Mouse (Mus musculus) thymus, adult 2 months (tissue): ENCODE data around the gene Sdccag8. TPM values are rescaled to one million over a fixed set of nuclear protein-coding genes. Genes with fewer than 3 reads are reported as not detected.

Experiments
- DNase-seq: peaks from one replicate; pipeline ENCODE4 v3.0.0; 2021
- H3K27ac ChIP-seq: fragments of 200-500 bp; 2 replicates; pipeline ENCODE4 v1.5.1; 2012; ENCODE audit warnings: low read length, control low read depth; ENCODE audit not compliant: control insufficient read depth, insufficient read depth
- H3K27me3 ChIP-seq: fragments of 200-500 bp; 2 replicates; pipeline ENCODE4 v1.6.1; 2012; ENCODE audit warnings: mild to moderate bottlenecking, low read length, moderate library complexity, mixed read lengths; ENCODE audit not compliant: control insufficient read depth, insufficient read depth
- H3K36me3 ChIP-seq: fragments of 200-500 bp; 2 replicates; pipeline ENCODE4 v1.6.1; 2012; ENCODE audit warnings: mild to moderate bottlenecking, low read length, moderate library complexity; ENCODE audit not compliant: control insufficient read depth, insufficient read depth
- H3K4me1 ChIP-seq: fragments of 200-500 bp; replicated peaks from 2 replicates; pipeline ENCODE4 v1.6.1; 2012; ENCODE audit warnings: low read length; ENCODE audit not compliant: control insufficient read depth, insufficient read depth
- H3K4me3 ChIP-seq: fragments of 200-500 bp; 2 replicates; pipeline ENCODE4 v1.5.1; 2012; ENCODE audit warnings: mild to moderate bottlenecking, low read length, control low read depth, moderate library complexity; ENCODE audit not compliant: control insufficient read depth, insufficient read depth
- CTCF ChIP-seq: fragments of 200-500 bp; IDR thresholded peaks from 2 replicates; pipeline ENCODE4 v1.5.1; 2012; ENCODE audit warnings: mild to moderate bottlenecking, control low read depth, low read length, moderate library complexity, borderline replicate concordance; ENCODE audit not compliant: control insufficient read depth, poor library complexity, insufficient read depth; ENCODE audit errors: extremely low read depth
- POLR2A ChIP-seq: fragments of 200-500 bp; IDR thresholded peaks from 2 replicates; pipeline ENCODE4 v1.6.1; 2012; ENCODE audit warnings: mild to moderate bottlenecking, low read length, control low read depth, moderate library complexity; ENCODE audit not compliant: control insufficient read depth, poor library complexity, insufficient read depth; ENCODE audit errors: extremely low read depth
- WGBS: fragments of 180-500 bp; shearing (Covaris S2); methylation state at CpG from one replicate; pipeline ENCODE4 v1.1.7; 2018; 5-methylcytosine and 5-hydroxymethylcytosine counted together
- polyA plus RNA-seq: library from polyadenylated mRNA; depleted of rRNA; stranded (reverse); fragments of >200 nt; gene quantifications from 2 replicates; pipeline ENCODE4 v1.2.3, GENCODE M21; 2012

The Sdccag8 gene
- polyA plus RNA-seq, 1 experiment: 6.2 TPM

DNA sequence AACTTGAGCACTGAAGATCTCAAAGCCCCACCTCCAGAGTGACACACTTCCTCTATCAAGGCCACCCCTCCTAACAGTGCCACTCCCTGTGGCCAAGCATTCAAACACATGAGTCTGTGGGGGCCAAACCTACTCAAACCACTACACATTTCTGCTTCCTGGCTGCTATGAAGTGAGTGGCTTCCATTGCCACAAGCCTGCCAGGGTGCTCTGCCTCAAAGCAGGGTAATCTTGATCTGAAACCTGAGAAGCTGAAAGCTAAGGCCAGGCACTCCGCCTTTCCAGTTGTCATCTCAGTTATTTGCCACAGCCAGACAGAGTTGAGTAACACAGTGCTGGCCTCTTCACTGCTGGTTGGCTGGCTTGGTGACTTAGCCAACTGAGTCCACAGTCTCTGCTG lies 194.3 kb downstream of the Sdccag8 start:
- H3K4me1 ChIP-seq: peaks cover 9% of the 10 kb centered on the region; the same call in 1 of the 2 replicates
- no peak for DNase-seq
- 65% methylated on average over 1 of the region's 1 CpGs for WGBS
- H3K36me3 ChIP-seq: no peaks in the 10 kb centered on the region
- H3K27ac ChIP-seq: no peak overlapping the region
- H3K27me3 ChIP-seq: no peaks in the 10 kb centered on the region
- TF ChIP-seq CTCF: no peak
- no peak for TF ChIP-seq POLR2A
- no peak overlapping the region for H3K4me3 ChIP-seq

DNA sequence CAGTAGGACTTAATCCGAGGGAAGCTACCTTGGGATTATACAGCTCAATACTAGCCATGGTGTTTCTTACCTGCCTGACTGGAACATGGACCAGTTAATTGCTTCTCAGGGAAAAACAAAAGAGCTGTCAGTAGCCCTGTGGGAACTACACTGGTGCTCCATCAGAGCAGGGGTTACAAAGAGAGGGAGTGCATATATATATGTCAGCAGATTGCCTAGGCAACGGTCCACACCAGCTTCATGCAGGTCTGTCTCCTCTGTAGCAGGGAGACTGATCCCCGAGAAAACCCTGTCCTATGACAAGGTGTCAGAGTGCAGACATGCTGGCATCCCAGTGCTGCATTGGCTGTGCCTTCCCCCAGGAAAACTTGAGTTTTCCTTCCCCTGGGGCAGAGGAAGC lies 195.6 kb downstream of the Sdccag8 start:
- no peaks in the 10 kb centered on the region for H3K36me3 ChIP-seq
- no peak for TF ChIP-seq CTCF
- no peak for TF ChIP-seq POLR2A
- WGBS: 95% methylated on average over 3 of the region's 3 CpGs
- no peak overlapping the region for H3K4me3 ChIP-seq
- H3K27me3 ChIP-seq: no peaks in the 10 kb centered on the region
- peaks cover 9% of the 10 kb centered on the region; the same call in 1 of the 2 replicates for H3K4me1 ChIP-seq
- H3K27ac ChIP-seq: no peak overlapping the region
- no peak for DNase-seq

DNA sequence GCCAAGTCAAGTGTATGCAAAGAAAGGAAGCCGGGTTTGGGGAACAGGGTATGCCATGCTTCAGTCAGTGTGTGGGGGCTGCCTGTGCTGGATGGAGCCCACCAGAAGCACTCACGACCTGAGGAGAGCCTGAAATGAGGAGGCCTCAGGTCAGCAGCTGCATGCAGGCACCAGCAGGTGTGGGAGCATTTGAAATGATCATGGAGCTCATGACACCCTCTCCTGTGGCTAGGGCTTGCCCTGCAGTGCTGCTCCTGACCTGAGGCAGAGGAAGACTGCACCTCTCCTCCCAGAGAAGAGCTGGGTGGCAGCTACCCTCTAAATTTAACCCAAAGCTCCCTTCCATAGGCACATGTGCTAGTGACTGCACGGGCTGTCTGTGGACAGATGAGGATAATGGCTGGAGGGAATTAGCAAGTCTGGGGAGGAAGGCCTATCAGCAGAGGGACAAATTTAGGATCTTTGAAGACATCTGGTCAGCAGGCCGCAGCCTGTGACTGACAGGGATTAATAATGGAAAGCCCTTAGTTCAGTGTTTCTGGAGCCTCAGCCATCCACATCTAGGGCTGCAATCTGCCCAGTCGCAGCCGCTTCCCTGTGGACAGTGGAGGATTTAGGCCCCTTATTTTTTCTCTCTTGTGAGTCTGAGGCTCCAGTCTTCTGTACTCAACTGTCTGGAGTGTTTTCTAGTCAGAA lies 196.3 kb downstream of the Sdccag8 start:
- TF ChIP-seq CTCF: no peak
- TF ChIP-seq POLR2A: no peak
- Histone ChIP-seq H3K4me3 (no peak overlapping the region), H3K4me1 (peaks cover 9% of the 10 kb centered on the region; the same call in 1 of the 2 replicates), H3K27me3 (no peaks in the 10 kb centered on the region), H3K27ac (no peak overlapping the region), H3K36me3 (no peaks in the 10 kb centered on the region)
- WGBS: 96% methylated on average over 6 of the region's 6 CpGs
- DNase-seq: no peak

DNA sequence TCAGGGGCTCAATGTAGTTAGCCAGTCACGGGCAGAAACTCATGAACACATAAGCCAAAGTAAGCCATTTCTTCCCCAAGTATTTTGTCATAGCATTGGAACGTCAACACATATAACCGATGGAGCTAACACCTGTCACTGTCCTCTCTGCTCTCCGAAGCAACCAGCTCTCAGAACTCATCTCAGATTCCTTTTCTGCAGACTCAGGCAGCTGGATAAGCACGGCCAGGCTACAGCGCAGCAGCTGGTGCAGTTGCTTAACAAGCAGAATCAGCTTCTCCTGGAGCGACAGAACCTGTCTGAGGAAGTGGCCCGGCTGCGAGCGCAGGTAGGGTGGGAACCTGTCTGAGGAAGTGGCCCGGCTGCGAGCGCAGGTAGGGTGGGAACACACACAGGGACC lies 197.2 kb downstream of the Sdccag8 start:
- peaks cover 9% of the 10 kb centered on the region; the same call in 1 of the 2 replicates for H3K4me1 ChIP-seq
- H3K36me3 ChIP-seq: no peaks in the 10 kb centered on the region
- no peak for TF ChIP-seq POLR2A
- TF ChIP-seq CTCF: no peak
- H3K27ac ChIP-seq: no peak overlapping the region
- H3K4me3 ChIP-seq: no peak overlapping the region
- H3K27me3 ChIP-seq: no peaks in the 10 kb centered on the region
- DNase-seq: no peak
- 92% methylated on average over 13 of the region's 13 CpGs for WGBS

DNA sequence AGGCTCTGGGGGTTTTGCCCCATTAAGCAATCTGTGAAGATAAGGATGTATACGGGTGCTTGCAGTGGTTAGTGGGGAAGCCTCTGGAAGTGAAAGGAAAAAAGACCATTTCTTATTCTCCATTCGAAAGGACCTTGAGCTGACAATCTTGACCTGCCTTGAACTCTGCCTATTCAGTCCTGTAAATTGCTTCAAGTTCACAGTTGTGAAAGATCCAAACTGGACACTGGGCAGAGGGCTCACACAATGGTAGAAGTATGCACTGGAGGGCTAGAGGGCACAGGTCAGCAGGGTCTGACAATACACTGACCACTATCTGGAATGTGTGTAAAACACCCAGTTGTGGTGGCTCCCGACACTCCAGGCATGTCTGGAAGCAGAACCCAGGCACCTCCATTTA lies 198.3 kb downstream of the Sdccag8 start:
- H3K27me3 ChIP-seq: no peaks in the 10 kb centered on the region
- H3K4me1 ChIP-seq: 0 out of 2 replicates have a peak, but pooled peaks cover 3% of the 10 kb centered on the region
- DNase-seq: no peak
- no peak for TF ChIP-seq POLR2A
- no peak for TF ChIP-seq CTCF
- H3K27ac ChIP-seq: no peak overlapping the region
- H3K36me3 ChIP-seq: no peaks in the 10 kb centered on the region
- H3K4me3 ChIP-seq: no peak overlapping the region
- 95% methylated on average over 3 of the region's 3 CpGs for WGBS

DNA sequence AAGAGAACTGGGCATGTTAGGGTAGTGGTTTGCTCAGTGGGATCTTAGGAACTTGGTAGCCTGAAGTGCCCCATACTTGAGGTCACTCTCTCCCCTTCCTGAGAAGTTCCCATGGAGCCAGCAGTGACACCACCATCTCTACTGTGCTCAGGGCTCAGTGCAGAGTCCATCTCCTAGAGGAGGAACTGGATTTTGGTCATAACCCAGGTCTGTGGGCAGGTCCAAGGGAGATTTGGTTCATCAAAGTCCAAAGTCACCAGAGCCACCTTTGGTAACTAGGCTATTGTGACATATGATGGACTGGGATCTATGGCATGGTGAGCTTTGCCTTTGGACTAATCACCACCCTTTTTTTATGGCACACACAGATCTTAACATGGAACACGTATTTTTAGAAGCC lies 198.9 kb downstream of the Sdccag8 start:
- 92% methylated on average over 1 of the region's 1 CpGs for WGBS
- no peak overlapping the region for H3K4me3 ChIP-seq
- H3K27ac ChIP-seq: no peak overlapping the region
- no peaks in the 10 kb centered on the region for H3K27me3 ChIP-seq
- H3K36me3 ChIP-seq: no peaks in the 10 kb centered on the region
- 0 out of 2 replicates have a peak, but pooled peaks cover 3% of the 10 kb centered on the region for H3K4me1 ChIP-seq
- DNase-seq: no peak
- TF ChIP-seq POLR2A (no peak), CTCF (no peak)

- no peak for DNase-seq
- no peak overlapping the region for H3K27ac ChIP-seq
- TF ChIP-seq POLR2A (no peak), CTCF (no peak)
- H3K4me3 ChIP-seq: no peak overlapping the region
- no peaks in the 10 kb centered on the region for H3K27me3 ChIP-seq
- 0 out of 2 replicates have a peak, but pooled peaks cover 2% of the 10 kb centered on the region for H3K4me1 ChIP-seq
- WGBS: 98% methylated on average over 3 of the region's 3 CpGs
- no peaks in the 10 kb centered on the region for H3K36me3 ChIP-seq
Observed at GRCm38 (mm10) chr1:177013776-177014175, 199.3 kb downstream of the Sdccag8 start.

- Histone ChIP-seq H3K4me1 (no peaks in the 10 kb centered on the region), H3K27ac (no peak overlapping the region), H3K36me3 (no peaks in the 10 kb centered on the region), H3K27me3 (no peaks in the 10 kb centered on the region), H3K4me3 (no peak overlapping the region)
- whole genome bisulfite sequencing: 90% methylated on average over 2 of the region's 2 CpGs
- TF ChIP-seq POLR2A (no peak), CTCF (no peak)
- DNase-seq: no peak
Observed at GRCm38 (mm10) chr1:177014346-177014745, 199.9 kb downstream of the Sdccag8 start.
